Mouse (Mus musculus) erythroid progenitor cell, adult 5-6 weeks (primary cell): ENCODE results near the gene Camta2. TPM values are rescaled to one million over a fixed set of nuclear protein-coding genes. Genes with fewer than 3 reads are reported as not detected.
A peak's percentile ranks its signal among the peaks of the same experiment; 100 is the strongest.

Experiments
- ATAC-seq: replicated peaks from 2 replicates; pipeline ENCODE4 v1.8.0; 2016; ENCODE audit warnings: moderate number of reproducible peaks, mild to moderate bottlenecking, moderate TSS enrichment, inconsistent platforms; ENCODE audit not compliant: poor library complexity, low FRiP score, severe bottlenecking
- total RNA-seq, 2 experiments: library from RNA; stranded (forward) in 1 of 2; stranded (reverse) in 1 of 2; fragments of 150-400 nt in 1 of 2; fragments of 186-747, 209-891 nt in 1 of 2; gene quantifications; 2 replicates each; pipeline versions ENCODE4 v1.2.3 to v1.2.4; 2015 to 2017; ENCODE audit warnings: low replicate concordance in 2 of 2

The Camta2 gene
- total RNA-seq, 2 experiments from 2014 or later, result 0.45 to 17.6 TPM

- no peak for ATAC-seq
These were observed 35.6 kb downstream of the Camta2 start for GRCm38 (mm10) chr11:70652029-70652883.

- no peak for ATAC-seq
These were observed 36.5 kb downstream of the Camta2 start for GRCm38 (mm10) chr11:70651391-70651790.

- ATAC-seq, result no peak
These were observed 37.4 kb downstream of the Camta2 start for GRCm38 (mm10) chr11:70650322-70651175.

- ATAC-seq, result no peak
These were observed 38.6 kb downstream of the Camta2 start for GRCm38 (mm10) chr11:70649185-70649734.

- peak; percentile 26 for ATAC-seq
These were observed 39.4 kb downstream of the Camta2 start for GRCm38 (mm10) chr11:70648512-70648911.

- ATAC-seq, result peak; percentile 32; the same call in 1 of the 2 replicates
These were observed 40.0 kb downstream of the Camta2 start for GRCm38 (mm10) chr11:70647716-70648420.

- ATAC-seq, result peak; percentile 79
These were observed 40.9 kb downstream of the Camta2 start, which contains the start of the genes Rnf167 and Slc25a11 for GRCm38 (mm10) chr11:70646691-70647650. TSS of gene Rnf167 (plus strand) at chr11:70647235. TSS of gene Slc25a11 (minus strand) at chr11:70647479.

GRCm38 (mm10) chr11:70646259-70646555 lies 41.7 kb downstream of the Camta2 start:
- no peak for ATAC-seq

GRCm38 (mm10) chr11:70645461-70646258 lies 42.2 kb downstream of the Camta2 start:
- no peak for ATAC-seq

GRCm38 (mm10) chr11:70644564-70645103 lies 43.3 kb downstream of the Camta2 start:
- ATAC-seq, result no peak

- ATAC-seq, result no peak
These were observed 44.9 kb downstream of the Camta2 start for GRCm38 (mm10) chr11:70643051-70643450.

- ATAC-seq, result no peak
These were observed 46.7 kb downstream of the Camta2 start for GRCm38 (mm10) chr11:70641241-70641640.

- ATAC-seq, result no peak
These were observed 47.9 kb downstream of the Camta2 start for GRCm38 (mm10) chr11:70639976-70640375.

GRCm38 (mm10) chr11:70638714-70639278 lies 49.1 kb downstream of the Camta2 start, which contains the start of gene Gp1ba:
TSS of gene Gp1ba (plus strand) at chr11:70639122.
- ATAC-seq, result peak; percentile 90

GRCm38 (mm10) chr11:70638293-70638692 lies 49.6 kb downstream of the Camta2 start:
- peak; percentile 16; the same call in 1 of the 2 replicates for ATAC-seq

- no peak for ATAC-seq
These were observed 50.1 kb downstream of the Camta2 start for GRCm38 (mm10) chr11:70637764-70638163.

- ATAC-seq, result no peak
These were observed 52.3 kb downstream of the Camta2 start for GRCm38 (mm10) chr11:70635601-70636000.
